Mouse (Mus musculus) central nervous system, embryonic 14 days (tissue): ENCODE measurements around the gene Rnf187. TPM values are rescaled to one million over a fixed set of nuclear protein-coding genes. Genes with fewer than 3 reads are reported as not detected.

Experiments
- polyA plus RNA-seq: library from polyadenylated mRNA; depleted of rRNA; stranded (reverse); fragments of >200 nt; gene quantifications from 2 replicates; pipeline ENCODE4 v1.2.3, GENCODE M21; 2012; rRNA removed

Rnf187 gene
- polyA plus RNA-seq: 468 and 484 TPM in 2 replicates

DNA sequence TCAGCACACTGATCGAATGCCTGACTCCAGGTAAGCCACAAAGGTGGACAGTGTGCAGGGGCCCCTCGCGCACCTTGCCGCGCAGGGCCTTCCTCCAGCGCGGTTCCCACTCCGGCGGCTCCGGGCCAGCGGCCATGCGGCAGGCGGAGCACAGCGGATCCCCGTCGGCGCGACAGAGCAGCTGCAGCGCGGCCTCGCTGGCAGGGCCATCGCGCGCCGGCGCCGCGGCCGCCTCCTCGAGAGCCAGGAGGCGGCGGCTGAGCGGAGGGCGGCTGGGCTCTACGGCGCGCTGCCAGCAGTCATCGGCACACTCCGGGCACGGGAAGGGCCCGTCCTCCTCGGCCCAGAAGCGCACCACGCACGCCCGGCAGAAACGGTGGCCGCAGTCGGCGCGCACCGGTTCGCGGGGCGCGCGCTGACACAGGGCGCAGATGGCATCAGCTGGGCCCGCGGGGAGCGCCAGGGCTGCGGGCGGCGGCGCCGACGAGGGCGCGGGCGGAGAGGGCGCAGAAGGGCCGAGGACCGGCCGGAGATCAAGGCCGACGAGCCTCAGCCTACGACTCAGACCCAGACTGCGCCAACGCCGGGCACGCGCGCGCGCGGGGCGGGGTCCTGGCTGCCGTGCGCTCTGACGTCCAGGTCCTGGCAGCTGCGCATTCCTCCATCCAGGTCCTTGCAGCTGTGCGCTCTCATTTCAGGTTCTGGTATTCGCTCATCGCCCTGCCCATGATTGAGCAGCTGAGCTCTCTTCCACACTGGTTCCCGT, at the start of gene Rnf187:
Rnf187 (minus strand) TSS at position 595 of the 766 bp plus-strand sequence.

GRCm38 (mm10) chr11:58978027-58978705, 39.5 kb upstream of the Rnf187 start, which contains the start of gene Trim11:
Trim11 (plus strand) TSS chr11:58978093.

DNA sequence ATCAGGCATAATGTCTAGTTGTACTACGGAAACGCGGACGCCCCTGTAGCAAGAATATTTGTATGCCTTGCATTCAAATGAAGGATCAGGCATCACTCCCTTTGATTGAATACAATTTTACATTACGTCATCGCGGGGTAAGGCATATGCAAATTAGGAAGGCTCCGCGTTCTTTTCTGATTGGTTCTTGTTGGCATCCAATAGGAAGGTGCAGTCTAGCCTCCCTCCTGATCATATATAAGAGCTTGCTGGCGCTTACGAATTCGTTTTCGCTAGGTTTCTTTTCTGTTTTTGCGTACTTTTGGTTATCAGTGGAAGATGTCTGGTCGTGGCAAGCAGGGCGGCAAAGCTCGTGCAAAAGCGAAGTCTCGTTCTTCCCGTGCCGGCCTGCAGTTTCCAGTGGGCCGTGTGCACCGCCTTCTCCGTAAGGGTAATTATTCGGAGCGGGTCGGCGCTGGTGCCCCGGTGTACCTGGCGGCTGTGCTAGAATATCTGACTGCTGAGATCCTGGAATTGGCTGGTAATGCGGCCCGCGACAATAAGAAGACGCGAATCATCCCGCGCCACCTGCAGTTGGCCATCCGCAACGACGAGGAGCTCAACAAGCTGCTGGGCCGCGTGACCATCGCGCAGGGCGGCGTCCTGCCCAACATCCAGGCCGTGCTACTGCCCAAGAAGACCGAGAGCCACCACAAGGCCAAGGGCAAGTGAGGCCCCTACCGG, 15.9 kb upstream of the Rnf187 start, which contains the start of the genes Hist3h2a and Trim17:
Hist3h2a (plus strand) TSS at position 266 of the 723 bp plus-strand sequence.
Trim17 (plus strand) TSS at position 266 of the 723 bp plus-strand sequence.

GRCm38 (mm10) chr11:58948542-58949479, 10.1 kb upstream of the Rnf187 start, which contains the start of gene Hist3h2ba:
Hist3h2ba (plus strand) TSS chr11:58948920.

DNA sequence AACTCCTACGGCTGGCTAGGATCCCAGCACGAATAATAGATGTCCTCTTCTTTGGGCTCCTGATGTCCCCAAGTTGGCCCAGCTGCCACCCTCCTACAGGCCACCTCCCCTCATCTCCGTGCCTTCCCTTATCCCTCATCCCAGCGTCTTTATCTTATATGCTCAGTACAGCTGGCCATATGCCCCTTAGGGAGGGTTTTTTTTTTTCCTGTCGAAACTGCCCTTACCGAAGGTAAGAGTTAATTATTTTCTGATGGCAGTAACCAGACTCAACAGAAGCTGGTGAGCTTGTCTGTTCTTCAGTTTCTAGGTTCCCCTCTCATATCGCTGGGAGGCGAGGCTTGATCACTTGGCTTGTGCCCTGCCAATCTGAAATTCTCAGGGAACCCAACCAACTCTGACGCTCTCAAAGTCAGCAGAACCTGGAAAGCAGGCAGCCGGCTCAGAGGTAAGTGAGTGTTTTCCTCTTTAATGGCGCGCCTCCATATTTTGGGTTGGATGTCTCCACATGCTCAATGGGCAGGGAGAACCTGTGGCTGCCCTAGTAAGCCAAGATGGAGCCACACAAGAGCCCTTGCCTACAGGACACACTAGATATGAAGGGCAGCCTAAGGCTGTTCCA, 20.9 kb downstream of the Rnf187 start, which contains the start of gene Btnl10:
Btnl10 (plus strand) TSS at position 164 of the 622 bp plus-strand sequence.

GRCm38 (mm10) chr11:58903511-58904409, 35.0 kb downstream of the Rnf187 start, which contains the start of gene Zfp39:
Zfp39 (minus strand) TSS chr11:58904225.

Other genes with a start within 250 kb of the Rnf187 start
- gene Olfr319, start 239.8 kb downstream of the Rnf187 start, polyA plus RNA-seq: not detected in 2 replicates
- gene Olfr318, start 214.9 kb downstream of the Rnf187 start, polyA plus RNA-seq: not detected in 2 replicates
- 0.16 and 0.28 TPM in 2 replicates for gene Olfr317, start 199.7 kb downstream of the Rnf187 start, polyA plus RNA-seq
- not detected in 2 replicates for gene Olfr316, start 186.2 kb downstream of the Rnf187 start, polyA plus RNA-seq
- gene Olfr315, start 165.7 kb downstream of the Rnf187 start, polyA plus RNA-seq: not detected in 2 replicates
- not detected in 2 replicates for gene Olfr314, start 156.0 kb downstream of the Rnf187 start, polyA plus RNA-seq
- gene Fam183b, start 137.0 kb downstream of the Rnf187 start, polyA plus RNA-seq: 2.4 and 3.0 TPM in 2 replicates
- not detected in 2 replicates for gene Olfr313, start 123.9 kb downstream of the Rnf187 start, polyA plus RNA-seq
- not detected in 2 replicates for gene Olfr312, start 109.7 kb downstream of the Rnf187 start, polyA plus RNA-seq
- gene Olfr311, start 99.7 kb downstream of the Rnf187 start, polyA plus RNA-seq: not detected in 2 replicates
- gene Gm12258, start 91.8 kb downstream of the Rnf187 start, polyA plus RNA-seq: 27.6 and 31.1 TPM in 2 replicates
- gene 2810021J22Rik, start 71.7 kb downstream of the Rnf187 start, polyA plus RNA-seq: 9.6 and 10.4 TPM in 2 replicates
- 5.4 and 5.7 TPM in 2 replicates for gene Zfp39, start 34.7 kb downstream of the Rnf187 start, polyA plus RNA-seq
- gene Btnl10, start 21.0 kb downstream of the Rnf187 start, polyA plus RNA-seq: 0.02 and 0.04 TPM in 2 replicates
- 589 and 846 TPM in 2 replicates for gene Hist3h2ba, start 10.0 kb upstream of the Rnf187 start, polyA plus RNA-seq
- gene Hist3h2a, start 15.8 kb upstream of the Rnf187 start, polyA plus RNA-seq: 100 and 126 TPM in 2 replicates
- 1.8 and 1.9 TPM in 2 replicates for gene Trim17, start 15.8 kb upstream of the Rnf187 start, polyA plus RNA-seq
- 29.6 and 30.8 TPM in 2 replicates for gene Trim11, start 39.2 kb upstream of the Rnf187 start, polyA plus RNA-seq
- 0.74 and 2.6 TPM in 2 replicates for gene Obscn, start 197.5 kb upstream of the Rnf187 start, polyA plus RNA-seq
- gene Iba57, start 224.8 kb upstream of the Rnf187 start, polyA plus RNA-seq: 6.6 and 6.9 TPM in 2 replicates
- gene Gjc2, start 244.3 kb upstream of the Rnf187 start, polyA plus RNA-seq: 0.64 and 0.93 TPM in 2 replicates